Mouse (Mus musculus): Measurements from ENCODE around the gene Treh. TPM values are rescaled to one million over a fixed set of nuclear protein-coding genes. Genes with fewer than 3 reads are reported as not detected.

The Treh gene
- polyA plus RNA-seq, 1 experiment from 2014 or later: 2.2 TPM

GRCm38 (mm10) chr9:44715705-44716362 lies 42.8 kb downstream of the Treh start:
- Histone ChIP-seq H3K9ac (ENCODE audit: low read depth, low read length) (no peak overlapping the region), H3K4me2 (ENCODE audit: low read length) (no peak overlapping the region), H3K4me3 (replicated peaks; ENCODE audit: low read depth, low read length) (no peak overlapping the region), H3K36me3 (ENCODE audit: insufficient read depth, low read length) (peaks cover 35% of the 10 kb centered on the region; the same call in 1 of the 2 replicates), H3K4me1 (replicated peaks; ENCODE audit: insufficient read depth, low read length) (peaks cover 9% of the 10 kb centered on the region; the same call in 1 of the 2 replicates), H3K27me3 (ENCODE audit: insufficient read depth, low read length) (no peaks in the 10 kb centered on the region), H3K27ac (no peak overlapping the region), H3K9me3 (replicated peaks; ENCODE audit: low read length) (no peaks in the 10 kb centered on the region)
- ATAC-seq (replicated peaks; ENCODE audit: low FRiP score, low read depth) (no peak), DNase-seq (ENCODE audit: low spot score) (no peak)
- TF ChIP-seq CTCF (IDR thresholded peaks at IDR 0.05; ENCODE audit: low read depth): no peak
- 93% methylated on average over 29 of the region's 29 CpGs for WGBS

- H3K4me3 ChIP-seq (replicated peaks; ENCODE audit: low read depth, low read length): no peak overlapping the region
- no peak for ATAC-seq (replicated peaks; ENCODE audit: low FRiP score, low read depth)
- H3K36me3 ChIP-seq (ENCODE audit: insufficient read depth, low read length): peaks cover 31% of the 10 kb centered on the region; the same call in 1 of the 2 replicates
- DNase-seq (ENCODE audit: low spot score): no peak
- no peak overlapping the region for H3K9ac ChIP-seq (ENCODE audit: low read depth, low read length)
- WGBS: 87% methylated on average over 6 of the region's 6 CpGs
- H3K4me2 ChIP-seq (ENCODE audit: low read length): no peak overlapping the region
- H3K27ac ChIP-seq: no peak overlapping the region
- peaks cover 16% of the 10 kb centered on the region; the same call in 1 of the 2 replicates for H3K4me1 ChIP-seq (replicated peaks; ENCODE audit: insufficient read depth, low read length)
- TF ChIP-seq CTCF (IDR thresholded peaks at IDR 0.05; ENCODE audit: low read depth): no peak
- H3K9me3 ChIP-seq (replicated peaks; ENCODE audit: low read length): no peaks in the 10 kb centered on the region
- H3K27me3 ChIP-seq (ENCODE audit: insufficient read depth, low read length): no peaks in the 10 kb centered on the region
These were observed 44.2 kb downstream of the Treh start for GRCm38 (mm10) chr9:44716997-44717821.

- DNase-seq (ENCODE audit: low spot score): no peak
- WGBS: 89% methylated on average over 10 of the region's 10 CpGs
These were observed 44.8 kb downstream of the Treh start for GRCm38 (mm10) chr9:44717822-44718242.

GRCm38 (mm10) chr9:44718937-44719631 lies 46.1 kb downstream of the Treh start:
- H3K27ac ChIP-seq: no peak overlapping the region
- H3K9me3 ChIP-seq (replicated peaks; ENCODE audit: low read length): no peaks in the 10 kb centered on the region
- 87% methylated on average over 12 of the region's 12 CpGs for WGBS
- TF ChIP-seq CTCF (IDR thresholded peaks at IDR 0.05; ENCODE audit: low read depth): no peak
- H3K36me3 ChIP-seq (ENCODE audit: insufficient read depth, low read length): peaks cover 22% of the 10 kb centered on the region; the same call in 1 of the 2 replicates
- no peaks in the 10 kb centered on the region for H3K27me3 ChIP-seq (ENCODE audit: insufficient read depth, low read length)
- ATAC-seq (replicated peaks; ENCODE audit: low FRiP score, low read depth) (no peak), DNase-seq (ENCODE audit: low spot score) (no peak)
- H3K4me2 ChIP-seq (ENCODE audit: low read length): no peak overlapping the region
- no peak overlapping the region for H3K9ac ChIP-seq (ENCODE audit: low read depth, low read length)
- H3K4me1 ChIP-seq (replicated peaks; ENCODE audit: insufficient read depth, low read length): peaks cover 16% of the 10 kb centered on the region
- no peak overlapping the region for H3K4me3 ChIP-seq (replicated peaks; ENCODE audit: low read depth, low read length)

More at GRCm38 (mm10) chr9:44717822-44718242, 44.8 kb downstream of the Treh start:
- Histone ChIP-seq H3K27me3 (ENCODE audit: insufficient read depth, low read length) (no peaks in the 10 kb centered on the region), H3K9ac (ENCODE audit: low read depth, low read length) (no peak overlapping the region), H3K27ac (no peak overlapping the region), H3K4me1 (replicated peaks; ENCODE audit: insufficient read depth, low read length) (peaks cover 16% of the 10 kb centered on the region; the same call in 1 of the 2 replicates), H3K4me2 (ENCODE audit: low read length) (no peak overlapping the region), H3K9me3 (replicated peaks; ENCODE audit: low read length) (no peaks in the 10 kb centered on the region), H3K36me3 (ENCODE audit: insufficient read depth, low read length) (peaks cover 29% of the 10 kb centered on the region; the same call in 1 of the 2 replicates), H3K4me3 (replicated peaks; ENCODE audit: low read depth, low read length) (no peak overlapping the region)
- no peak for TF ChIP-seq CTCF (IDR thresholded peaks at IDR 0.05; ENCODE audit: low read depth)
- ATAC-seq (replicated peaks; ENCODE audit: low FRiP score, low read depth): no peak

GRCm38 (mm10) chr9:44719632-44720357 lies 46.8 kb downstream of the Treh start:
- H3K36me3 ChIP-seq (ENCODE audit: insufficient read depth, low read length): peaks cover 26% of the 10 kb centered on the region
- no peak overlapping the region for H3K9ac ChIP-seq (ENCODE audit: low read depth, low read length)
- no peak for TF ChIP-seq CTCF (IDR thresholded peaks at IDR 0.05; ENCODE audit: low read depth)
- no peak for ATAC-seq (replicated peaks; ENCODE audit: low FRiP score, low read depth)
- 66% methylated on average over 8 of the region's 8 CpGs for WGBS
- H3K27ac ChIP-seq: no peak overlapping the region
- DNase-seq (ENCODE audit: low spot score): no peak
- H3K27me3 ChIP-seq (ENCODE audit: insufficient read depth, low read length): no peaks in the 10 kb centered on the region
- no peaks in the 10 kb centered on the region for H3K9me3 ChIP-seq (replicated peaks; ENCODE audit: low read length)
- peak overlapping the region; percentile 76 for H3K4me2 ChIP-seq (ENCODE audit: low read length)
- H3K4me3 ChIP-seq (replicated peaks; ENCODE audit: low read depth, low read length): no peak overlapping the region
- H3K4me1 ChIP-seq (replicated peaks; ENCODE audit: insufficient read depth, low read length): peaks cover 21% of the 10 kb centered on the region

Data from kidney, postnatal 0 days (tissue).